Mouse (Mus musculus) limb, embryonic 10.5 days (tissue): ENCODE results near the gene Chst12. TPM values are rescaled to one million over a fixed set of nuclear protein-coding genes. Genes with fewer than 3 reads are reported as not detected.
A peak's percentile ranks its signal among the peaks of the same experiment; 100 is the strongest.

Experiments used
- DNase-seq: peaks from one replicate; pipeline ENCODE4 v3.0.0-alpha.2; 2017; ENCODE audit warnings: low spot score
- H3K27ac ChIP-seq: fragments of 300-500 bp; sonication (generic); 2 replicates; pipeline ENCODE4 v1.5.1; 2016; ENCODE audit warnings: mild to moderate bottlenecking
- H3K27me3 ChIP-seq: fragments of 300-500 bp; sonication (generic); 2 replicates; pipeline ENCODE4 v1.6.1; 2016; ENCODE audit warnings: low read depth, mild to moderate bottlenecking; ENCODE audit not compliant: poor library complexity, severe bottlenecking
- H3K36me3 ChIP-seq: fragments of 300-500 bp; sonication (generic); 2 replicates; pipeline ENCODE4 v1.6.1; 2016; ENCODE audit warnings: mild to moderate bottlenecking, moderate library complexity
- H3K4me1 ChIP-seq: fragments of 300-500 bp; sonication (generic); 2 replicates; pipeline ENCODE4 v1.6.1; 2016
- H3K4me3 ChIP-seq: fragments of 300-500 bp; sonication (generic); 2 replicates; pipeline ENCODE4 v1.5.1; 2016; ENCODE audit warnings: mild to moderate bottlenecking, moderate library complexity
- H3K9me3 ChIP-seq: fragments of 300-500 bp; sonication (generic); replicated peaks from 2 replicates; pipeline ENCODE4 v1.6.1; 2016; ENCODE audit warnings: mild to moderate bottlenecking
- WGBS: fragments of 180-500 bp; shearing (Covaris S2); methylation state at CpG from one replicate; pipeline ENCODE4 v1.1.7; 2016; 5-methylcytosine and 5-hydroxymethylcytosine counted together
- polyA plus RNA-seq: library from polyadenylated mRNA; unstranded; fragments of >200 nt; fragmentation: Nextera tagmentation; extraction: Ambion mirVana; gene quantifications from 2 replicates; pipeline ENCODE4 v1.2.1, GENCODE M21; 2016

Chst12 gene
- polyA plus RNA-seq, 1 experiment from 2014 or later = 20.7 TPM

DNA sequence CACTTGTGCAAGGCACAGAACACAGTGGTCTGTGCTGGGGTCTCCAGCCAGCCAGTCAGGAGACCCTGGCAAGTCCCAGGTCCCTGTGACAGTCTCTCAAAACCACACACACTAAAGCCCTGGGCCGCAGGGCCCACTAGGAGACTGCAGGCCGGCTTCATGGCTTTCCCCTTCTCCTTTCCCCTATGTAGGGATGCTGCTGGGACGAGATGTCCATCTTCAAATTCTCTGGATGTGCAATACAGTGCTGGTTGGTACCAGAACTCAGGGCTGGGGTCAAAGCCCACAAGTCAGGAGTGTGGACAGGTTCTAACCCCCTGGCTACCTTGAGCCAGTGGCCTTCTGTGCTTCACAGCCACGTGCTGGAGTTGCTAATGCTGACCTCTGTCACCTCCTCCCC is 60.9 kb downstream of the Chst12 start:
- Histone ChIP-seq H3K4me3 (no peak overlapping the region), H3K36me3 (no peaks in the 10 kb centered on the region), H3K4me1 (peaks cover 56% of the 10 kb centered on the region), H3K9me3 (no peaks in the 10 kb centered on the region), H3K27ac (0 out of 2 replicates have a peak overlapping the region, but pooled peaks have one; percentile 28), H3K27me3 (0 out of 2 replicates have a peak, but pooled peaks cover 4% of the 10 kb centered on the region)
- WGBS = 58% methylated on average over 4 of the region's 4 CpGs
- DNase-seq = no peak

DNA sequence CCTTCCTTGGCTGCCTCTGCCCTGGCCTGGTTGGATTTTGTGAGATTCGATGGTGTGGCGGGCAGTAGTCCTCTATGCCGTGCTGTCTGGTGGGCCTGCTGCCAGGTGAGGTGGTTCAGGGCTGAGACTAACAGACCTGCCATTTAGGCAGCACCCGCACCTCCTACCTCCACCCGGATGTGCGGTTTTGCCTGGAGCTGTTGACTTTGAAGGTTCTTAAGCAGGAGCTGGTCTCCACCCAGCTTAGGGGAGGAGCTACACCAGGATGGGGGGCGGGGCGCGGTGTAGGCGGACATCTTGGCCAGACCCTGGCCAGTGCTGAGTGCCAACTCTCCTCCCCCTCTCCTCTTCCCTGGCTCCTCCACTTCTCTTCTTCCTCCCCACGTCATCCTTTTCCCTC is 62.0 kb downstream of the Chst12 start:
- H3K36me3 ChIP-seq = no peaks in the 10 kb centered on the region
- H3K4me1 ChIP-seq = peaks cover 55% of the 10 kb centered on the region
- WGBS = 55% methylated on average over 11 of the region's 11 CpGs
- H3K4me3 ChIP-seq = no peak overlapping the region
- no peaks in the 10 kb centered on the region for H3K9me3 ChIP-seq
- H3K27ac ChIP-seq = peak overlapping the region; percentile 22
- H3K27me3 ChIP-seq = 0 out of 2 replicates have a peak, but pooled peaks cover 8% of the 10 kb centered on the region
- no peak for DNase-seq

DNA sequence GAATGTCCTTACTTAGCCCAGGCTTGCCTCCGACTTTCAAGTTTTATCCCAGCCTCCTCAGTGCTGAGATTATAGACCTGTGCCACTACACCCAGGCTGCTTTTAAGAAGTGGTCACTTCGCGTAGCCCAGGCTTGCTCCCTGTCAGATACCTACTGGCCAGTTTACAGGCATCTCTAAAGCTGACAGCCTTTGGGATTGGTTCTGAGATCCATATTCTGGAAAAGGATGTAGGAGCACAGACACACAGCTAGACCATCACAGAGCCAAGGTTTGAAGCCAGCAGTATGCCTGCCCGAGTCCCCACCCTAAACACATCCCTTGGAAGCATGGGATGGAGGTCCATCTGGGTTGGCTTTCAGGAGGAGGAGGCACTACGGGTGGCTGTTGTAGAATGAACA is 62.4 kb downstream of the Chst12 start:
- Histone ChIP-seq H3K4me1 (peaks cover 51% of the 10 kb centered on the region), H3K27me3 (0 out of 2 replicates have a peak, but pooled peaks cover 8% of the 10 kb centered on the region), H3K36me3 (no peaks in the 10 kb centered on the region), H3K27ac (peak overlapping the region; percentile 22), H3K9me3 (no peaks in the 10 kb centered on the region), H3K4me3 (no peak overlapping the region)
- 92% methylated on average over 5 of the region's 5 CpGs for WGBS
- DNase-seq = no peak

DNA sequence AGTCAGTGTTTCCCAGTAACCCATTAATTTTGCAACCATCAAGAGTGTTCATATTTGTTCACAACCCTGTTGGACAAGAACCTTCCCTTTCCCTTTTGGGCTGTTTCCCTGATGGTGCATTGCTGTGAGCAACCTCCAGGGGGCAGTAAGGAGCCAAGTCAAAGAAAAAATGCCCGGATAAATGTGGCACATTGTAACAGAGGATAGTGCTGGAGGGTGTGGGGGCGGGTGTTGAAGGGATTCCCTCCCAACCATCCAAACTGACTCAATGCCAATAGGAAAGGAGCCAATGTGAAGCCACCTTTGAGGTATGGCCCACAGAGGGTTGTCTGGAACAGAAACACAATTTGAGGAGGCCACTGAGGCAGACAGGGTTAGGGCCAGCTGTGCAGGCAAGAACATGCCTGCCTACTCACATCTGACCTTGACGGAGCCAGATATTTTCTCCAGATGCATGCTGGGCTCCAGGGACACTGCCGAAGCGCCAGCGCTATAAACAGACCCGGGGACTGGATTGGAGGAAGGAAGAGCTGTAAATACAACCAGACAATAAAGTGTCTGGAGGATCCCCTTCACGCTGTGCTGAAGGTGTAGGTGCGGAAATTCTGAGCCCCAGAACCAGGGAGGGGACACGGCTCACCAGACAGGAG is 63.1 kb downstream of the Chst12 start:
- H3K27me3 ChIP-seq = 0 out of 2 replicates have a peak, but pooled peaks cover 8% of the 10 kb centered on the region
- 43% methylated on average over 10 of the region's 10 CpGs for WGBS

DNA sequence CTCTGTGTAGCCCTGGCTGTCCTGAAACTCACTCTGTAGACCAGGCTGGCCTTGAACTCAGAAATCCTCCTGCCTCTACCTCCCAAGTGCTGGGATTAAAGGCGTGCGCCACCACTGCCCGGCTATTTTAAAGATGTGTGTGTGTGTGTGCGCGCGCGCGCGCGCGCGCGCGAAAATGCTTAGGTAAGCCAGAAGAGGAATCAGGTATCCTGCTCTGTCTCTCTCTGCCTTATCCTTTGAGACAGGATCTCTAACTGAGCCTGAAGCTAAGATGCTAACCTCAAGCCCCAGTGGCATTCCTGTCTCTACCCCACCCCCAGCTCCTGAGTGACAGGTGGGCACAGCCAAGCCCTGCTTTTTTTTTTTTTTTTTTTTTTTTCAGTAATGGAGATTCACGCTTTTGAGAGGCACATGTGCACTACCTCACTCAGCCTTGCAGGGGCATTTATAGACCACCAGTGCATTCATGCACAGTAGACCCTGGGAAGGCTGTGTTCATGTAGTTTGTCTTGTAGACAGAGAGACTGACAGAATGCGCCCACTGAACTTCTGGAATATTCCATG is 63.8 kb downstream of the Chst12 start:
- WGBS = 82% methylated on average over 16 of the region's 16 CpGs
- H3K36me3 ChIP-seq = no peaks in the 10 kb centered on the region
- no peaks in the 10 kb centered on the region for H3K9me3 ChIP-seq
- no peak overlapping the region for H3K4me3 ChIP-seq
- H3K27ac ChIP-seq = no peak overlapping the region
- DNase-seq = no peak
- H3K4me1 ChIP-seq = peaks cover 39% of the 10 kb centered on the region
- H3K27me3 ChIP-seq = 0 out of 2 replicates have a peak, but pooled peaks cover 6% of the 10 kb centered on the region

More for the DNA sequence above, 63.1 kb downstream of the Chst12 start:
- Histone ChIP-seq H3K4me3 (0 out of 2 replicates have a peak overlapping the region, but pooled peaks have one; percentile 10), H3K36me3 (no peaks in the 10 kb centered on the region), H3K9me3 (no peaks in the 10 kb centered on the region), H3K4me1 (peaks cover 44% of the 10 kb centered on the region), H3K27ac (0 out of 2 replicates have a peak overlapping the region, but pooled peaks have one; percentile 53)
- peak; percentile 77 for DNase-seq

DNA sequence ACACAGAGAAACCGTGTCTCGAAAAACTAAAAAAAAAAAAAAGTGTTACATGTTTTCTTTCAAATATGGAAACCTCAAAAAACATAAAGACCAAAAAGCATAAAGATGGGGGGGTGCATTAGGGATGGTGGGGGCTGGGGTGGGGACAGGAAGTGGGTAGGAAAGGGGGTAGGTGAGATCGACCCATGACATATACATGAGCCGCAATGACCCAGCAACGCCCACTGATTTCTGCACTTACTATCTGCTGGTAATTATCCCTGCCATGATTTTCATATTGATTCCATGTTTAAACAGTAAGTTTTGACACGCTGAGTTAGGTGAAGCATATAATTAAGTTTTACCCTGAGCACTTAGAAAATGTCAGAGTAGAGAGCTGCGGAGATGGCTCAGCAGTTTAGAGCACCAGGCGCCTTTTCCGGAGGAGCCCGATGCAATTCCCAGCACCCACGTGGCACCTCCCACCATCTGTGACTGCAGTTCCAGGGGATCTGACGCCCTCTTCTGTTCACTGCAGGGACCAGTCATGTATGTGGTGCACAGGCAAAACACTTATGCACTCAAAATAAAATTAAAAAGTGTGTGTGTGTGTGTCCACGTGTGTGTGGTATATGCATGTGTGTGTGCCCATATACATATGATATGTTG is 65.0 kb downstream of the Chst12 start:
- WGBS = 92% methylated on average over 13 of the region's 13 CpGs
- Histone ChIP-seq H3K4me1 (peaks cover 34% of the 10 kb centered on the region), H3K27ac (no peak overlapping the region)

DNA sequence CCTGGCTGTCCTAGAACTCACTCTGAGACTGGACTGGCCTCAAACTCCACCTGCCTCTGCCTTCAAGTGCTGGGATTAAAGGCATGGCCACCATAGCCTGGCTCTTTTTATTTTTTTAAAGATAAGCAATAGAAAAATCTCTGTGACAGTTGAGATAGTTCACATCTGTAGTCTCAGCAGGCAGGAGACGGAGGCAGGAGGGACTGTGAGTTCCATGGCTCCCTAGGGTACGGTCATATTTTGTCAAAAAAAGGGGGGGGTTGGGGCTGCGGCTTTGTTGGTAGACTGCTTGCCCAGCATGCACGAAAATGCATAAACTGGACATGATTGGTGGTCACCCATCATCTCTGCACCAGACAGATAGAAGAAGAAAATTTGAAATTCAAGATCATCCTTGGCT is 65.9 kb downstream of the Chst12 start:
- Histone ChIP-seq H3K4me1 (peaks cover 28% of the 10 kb centered on the region), H3K36me3 (no peaks in the 10 kb centered on the region), H3K4me3 (no peak overlapping the region), H3K9me3 (no peaks in the 10 kb centered on the region), H3K27ac (no peak overlapping the region), H3K27me3 (0 out of 2 replicates have a peak, but pooled peaks cover 4% of the 10 kb centered on the region)
- no peak for DNase-seq
- 89% methylated on average over 4 of the region's 4 CpGs for WGBS

More for the DNA sequence above, 65.0 kb downstream of the Chst12 start:
- DNase-seq = no peak
- H3K4me3 ChIP-seq = no peak overlapping the region
- H3K27me3 ChIP-seq = 0 out of 2 replicates have a peak, but pooled peaks cover 4% of the 10 kb centered on the region
- no peaks in the 10 kb centered on the region for H3K36me3 ChIP-seq
- no peaks in the 10 kb centered on the region for H3K9me3 ChIP-seq

DNA sequence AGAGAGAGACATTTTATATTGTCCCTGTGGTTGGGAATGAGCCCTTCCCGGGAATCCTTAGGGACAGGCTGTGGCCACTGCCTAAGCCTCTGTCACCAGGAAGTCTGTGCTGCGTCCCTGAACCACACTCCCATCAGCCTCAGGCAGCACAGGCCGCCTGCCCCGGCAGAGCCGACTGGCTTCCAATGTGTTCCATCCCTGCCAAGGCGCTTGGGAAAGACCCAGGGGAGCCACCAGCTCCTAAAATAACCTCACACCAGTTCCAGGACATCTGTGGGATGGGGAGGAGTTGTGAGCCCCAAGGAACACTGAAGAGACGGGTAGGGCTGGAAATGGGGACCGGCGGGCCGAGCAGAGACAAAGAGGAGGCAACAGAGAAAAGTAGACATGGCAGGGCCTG is 66.3 kb downstream of the Chst12 start:
- H3K4me1 ChIP-seq = peaks cover 26% of the 10 kb centered on the region
- no peak for DNase-seq
- no peak overlapping the region for H3K4me3 ChIP-seq
- H3K27me3 ChIP-seq = 0 out of 2 replicates have a peak, but pooled peaks cover 4% of the 10 kb centered on the region
- no peaks in the 10 kb centered on the region for H3K9me3 ChIP-seq
- no peaks in the 10 kb centered on the region for H3K36me3 ChIP-seq
- 70% methylated on average over 10 of the region's 10 CpGs for WGBS
- 0 out of 2 replicates have a peak overlapping the region, but pooled peaks have one; percentile 25 for H3K27ac ChIP-seq

DNA sequence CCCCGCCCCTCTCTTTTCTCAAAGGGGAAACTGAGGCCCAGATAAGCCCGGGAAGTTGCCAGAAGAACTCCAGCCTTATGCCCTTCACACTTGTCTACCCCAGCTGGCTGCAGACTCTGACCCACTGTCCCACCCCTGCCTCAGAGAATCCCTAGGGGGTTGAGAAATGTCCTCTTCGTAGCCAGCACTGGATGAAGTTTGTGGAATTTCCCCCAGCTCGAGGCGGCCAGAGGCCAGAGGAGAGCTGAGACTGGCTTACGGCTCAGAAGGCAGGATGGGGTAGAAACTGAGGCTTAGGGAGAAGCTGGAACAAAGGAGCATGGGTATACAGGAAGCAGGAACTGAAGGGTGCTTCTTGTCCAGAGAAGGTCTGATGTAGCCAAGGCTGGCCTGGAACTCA is 67.3 kb downstream of the Chst12 start:
- H3K4me3 ChIP-seq = no peak overlapping the region

More for the DNA sequence above, 67.3 kb downstream of the Chst12 start:
- no peaks in the 10 kb centered on the region for H3K36me3 ChIP-seq
- H3K4me1 ChIP-seq = peaks cover 19% of the 10 kb centered on the region
- no peak for DNase-seq
- H3K9me3 ChIP-seq = no peaks in the 10 kb centered on the region
- H3K27me3 ChIP-seq = 0 out of 2 replicates have a peak, but pooled peaks cover 4% of the 10 kb centered on the region
- H3K27ac ChIP-seq = peak overlapping the region; percentile 17; the same call in 1 of the 2 replicates
- WGBS = 81% methylated on average over 6 of the region's 6 CpGs

Other genes with a start within 250 kb of the Chst12 start
- gene Mad1l1, start 184.0 kb upstream of the Chst12 start, polyA plus RNA-seq = 68.7 and 68.9 TPM in 2 replicates
- gene Nudt1, start 183.9 kb upstream of the Chst12 start, polyA plus RNA-seq = 66.8 and 71.8 TPM in 2 replicates
- 22.2 and 24.1 TPM in 2 replicates for gene Mrm2, start 173.7 kb upstream of the Chst12 start, polyA plus RNA-seq
- gene Snx8, start 116.3 kb upstream of the Chst12 start, polyA plus RNA-seq = 22.4 and 25.4 TPM in 2 replicates
- 201 and 231 TPM in 2 replicates for gene Eif3b, start 86.2 kb upstream of the Chst12 start, polyA plus RNA-seq
- gene Gm4869, start 59.9 kb upstream of the Chst12 start, polyA plus RNA-seq = not detected in 2 replicates
- not detected in 2 replicates for gene Grifin, start 59.5 kb downstream of the Chst12 start, polyA plus RNA-seq
- 4.3 and 5.8 TPM in 2 replicates for gene Lfng, start 101.8 kb downstream of the Chst12 start, polyA plus RNA-seq
- gene Ttyh3, start 143.5 kb downstream of the Chst12 start, polyA plus RNA-seq = 36.6 and 47.0 TPM in 2 replicates
- 24.2 and 24.9 TPM in 2 replicates for gene Iqce, start 196.8 kb downstream of the Chst12 start, polyA plus RNA-seq
- 21.8 and 22.2 TPM in 2 replicates for gene Brat1, start 199.5 kb downstream of the Chst12 start, polyA plus RNA-seq
- gene Amz1, start 218.6 kb downstream of the Chst12 start, polyA plus RNA-seq = 0.88 and 1.1 TPM in 2 replicates